Mouse (Mus musculus): ENCODE measurements around the gene Tamm41.

DNA sequence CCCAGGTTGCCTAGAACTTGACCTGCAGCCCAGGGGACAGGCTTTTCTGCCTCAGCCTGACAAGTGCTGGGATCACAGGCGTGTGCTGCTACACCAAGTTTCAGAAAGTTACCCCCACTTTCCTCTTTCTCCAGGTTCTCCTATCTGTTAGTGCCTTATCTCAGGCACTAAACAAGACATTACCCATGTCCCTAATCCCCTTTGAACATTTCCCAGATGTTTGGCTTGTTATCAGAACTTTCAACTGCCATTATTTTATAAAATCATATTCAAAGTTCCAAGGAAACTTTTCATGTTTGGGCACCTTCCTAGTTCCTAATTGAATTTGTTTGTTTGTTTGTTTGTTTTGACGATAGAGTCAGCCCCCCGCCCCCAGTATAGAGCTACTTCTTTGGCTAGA is 71.9 kb downstream of the Tamm41 start:
- no peak for TF ChIP-seq CTCF (IDR thresholded peaks at IDR 0.05; ENCODE audit: low read depth)
- no peak for TF ChIP-seq EP300 (IDR thresholded peaks at IDR 0.05; ENCODE audit: low read depth)
